Comparison of ENCODE assay signal across 28 mouse cellular contexts in the genomic region with DNA sequence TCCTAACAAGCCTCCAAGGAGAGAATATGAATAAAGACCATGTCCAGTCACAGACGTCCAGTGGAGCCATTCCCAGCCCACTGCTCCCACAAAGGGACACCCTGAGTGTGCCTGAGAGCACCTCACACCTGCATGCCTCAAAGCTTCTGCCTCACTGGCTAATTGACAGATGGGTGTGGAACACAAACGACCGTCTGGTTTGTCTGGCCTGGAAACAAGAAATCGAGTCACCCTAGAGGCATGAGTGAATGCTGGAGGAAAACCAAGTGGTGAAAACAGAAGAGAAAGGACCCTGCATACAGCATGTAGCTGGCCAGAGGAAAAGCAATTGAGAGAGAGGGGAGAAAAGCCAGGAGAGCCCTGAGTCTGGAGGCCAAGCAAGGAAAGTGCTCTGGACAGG. TPM values are rescaled to one million over a fixed set of nuclear protein-coding genes. Genes with fewer than 3 reads are reported as not detected.
DNase-seq lines count a peak whose midpoint lies in the region; ATAC-seq lines count a peak whose summit lies in the region.
"Had no signal": no experiment of that assay in that cellular context is flagged by ENCODE, and none has a peak within 500 bp of the region (broad histone marks: within the 10 kb centered on the region; RNA-seq: fewer than 3 reads in every experiment).

No protein-coding gene starts in this region.

- H3K4me3 ChIP-seq in forebrain, embryonic 14.5 days (ENCODE audit: low read depth, low read length), result no peak overlapping the region
- no peak overlapping the region for H3K4me3 ChIP-seq in forebrain, embryonic 12.5 days (replicated peaks)
- no peak overlapping the region for H3K4me3 ChIP-seq in limb, embryonic 12.5 days (replicated peaks)
- H3K4me3 ChIP-seq in limb, embryonic 10.5 days, result no peak overlapping the region
- H3K4me3 ChIP-seq: embryonic facial prominence, embryonic 12.5 days; heart, adult 2 months; layer of hippocampus, adult 2 months; liver, embryonic 12.5 days; midbrain, embryonic 10.5 days; neural tube, embryonic 15.5 days had no signal

- H3K27me3 ChIP-seq in forebrain, embryonic 14.5 days (replicated peaks; ENCODE audit: control insufficient read depth, insufficient read depth, low read length), result no peaks in the 10 kb centered on the region
- no peaks in the 10 kb centered on the region for H3K27me3 ChIP-seq in forebrain, embryonic 12.5 days
- no peaks in the 10 kb centered on the region for H3K27me3 ChIP-seq in limb, embryonic 12.5 days
- H3K27me3 ChIP-seq in limb, embryonic 10.5 days (ENCODE audit: low read depth, poor library complexity, severe bottlenecking), result no peaks in the 10 kb centered on the region
- H3K27me3 ChIP-seq: CH12.LX; embryonic facial prominence, embryonic 12.5 days; liver, embryonic 12.5 days; neural tube, embryonic 15.5 days had no signal

- no peak overlapping the region for H3K9ac ChIP-seq in forebrain, embryonic 14.5 days (ENCODE audit: low read length)
- H3K9ac ChIP-seq in forebrain, embryonic 12.5 days, result no peak overlapping the region
- no peak overlapping the region for H3K9ac ChIP-seq in limb, embryonic 12.5 days (replicated peaks)
- H3K9ac ChIP-seq: embryonic facial prominence, embryonic 12.5 days; hindbrain, embryonic 14.5 days; liver, embryonic 12.5 days; neural tube, embryonic 15.5 days had no signal

- H3K4me2 ChIP-seq in forebrain, embryonic 14.5 days (ENCODE audit: low read length), result no peak overlapping the region
- no peak overlapping the region for H3K4me2 ChIP-seq in forebrain, embryonic 12.5 days
- no peak overlapping the region for H3K4me2 ChIP-seq in limb, embryonic 12.5 days
- H3K4me2 ChIP-seq: embryonic facial prominence, embryonic 12.5 days; hindbrain, embryonic 14.5 days; liver, embryonic 12.5 days; neural tube, embryonic 15.5 days had no signal

- peak; percentile 56 for DNase-seq in forebrain, embryonic 14.5 days (ENCODE audit: low spot score)
- no peak for DNase-seq in limb, embryonic 10.5 days (ENCODE audit: low spot score)
- peak; percentile 62 for DNase-seq in fibroblast of lung, adult 2 months (ENCODE audit: low read depth)
- DNase-seq in thymus, postnatal 25 days, result no peak
- DNase-seq: adrenal gland, postnatal 10 days; B cell, adult 2 months; cerebellum, adult 9-11 months; gastrocnemius, postnatal 25 days; heart, adult 2 months; kidney, postnatal 25 days; layer of hippocampus, postnatal 36 days; lung, adult 18-20 months; lung, postnatal 10 days; right cerebral cortex, adult 18-20 months; right cerebral cortex, postnatal 4 days; thymus, postnatal 14 days had no signal

- no peaks in the 10 kb centered on the region for H3K9me3 ChIP-seq in forebrain, embryonic 14.5 days (replicated peaks; ENCODE audit: control insufficient read depth, low read length)
- no peaks in the 10 kb centered on the region for H3K9me3 ChIP-seq in forebrain, embryonic 12.5 days
- no peaks in the 10 kb centered on the region for H3K9me3 ChIP-seq in limb, embryonic 12.5 days
- H3K9me3 ChIP-seq in limb, embryonic 10.5 days (replicated peaks), result no peaks in the 10 kb centered on the region
- H3K9me3 ChIP-seq: embryonic facial prominence, embryonic 12.5 days; G1E; liver, embryonic 12.5 days; midbrain, embryonic 10.5 days; neural tube, embryonic 15.5 days had no signal

- peak; percentile 43 for ATAC-seq in forebrain, embryonic 14.5 days
- no peak; the same call in 1 of the 2 replicates for ATAC-seq in forebrain, embryonic 12.5 days (ENCODE audit: low FRiP score)
- no peak for ATAC-seq in limb, embryonic 12.5 days (ENCODE audit: insufficient number of reproducible peaks, insufficient read depth, low FRiP score, low TSS enrichment, low read depth)
- no peak for ATAC-seq in inflammation-experienced regulatory T-cells, adult 6 months
- ATAC-seq: intestine, embryonic 16.5 days; liver, embryonic 12.5 days had no signal

- peaks cover 46% of the 10 kb centered on the region for H3K36me3 ChIP-seq in forebrain, embryonic 14.5 days (ENCODE audit: control insufficient read depth, insufficient read depth, low read length)
- peaks cover 36% of the 10 kb centered on the region for H3K36me3 ChIP-seq in forebrain, embryonic 12.5 days (replicated peaks)
- H3K36me3 ChIP-seq in limb, embryonic 12.5 days, result peaks cover 49% of the 10 kb centered on the region
- H3K36me3 ChIP-seq in limb, embryonic 10.5 days, result peaks cover 52% of the 10 kb centered on the region

- no peak overlapping the region for H3K27ac ChIP-seq in forebrain, embryonic 14.5 days (ENCODE audit: low read depth, low read length)
- H3K27ac ChIP-seq in forebrain, embryonic 12.5 days, result no peak overlapping the region
- peak overlapping the region; percentile 41; the same call in 1 of the 2 replicates for H3K27ac ChIP-seq in limb, embryonic 12.5 days
- H3K27ac ChIP-seq in limb, embryonic 10.5 days, result no peak overlapping the region
- H3K27ac ChIP-seq: embryonic facial prominence, embryonic 12.5 days; heart, adult 2 months; hindbrain, embryonic 14.5 days; layer of hippocampus, adult 2 months; liver, embryonic 12.5 days; midbrain, embryonic 10.5 days; neural tube, embryonic 15.5 days had no signal

- no peaks in the 10 kb centered on the region for H3K4me1 ChIP-seq in forebrain, embryonic 14.5 days (ENCODE audit: control insufficient read depth, insufficient read depth, low read length)
- H3K4me1 ChIP-seq in forebrain, embryonic 12.5 days, result no peaks in the 10 kb centered on the region
- H3K4me1 ChIP-seq in limb, embryonic 12.5 days (replicated peaks), result no peaks in the 10 kb centered on the region; the same call in 1 of the 2 replicates
- H3K4me1 ChIP-seq in limb, embryonic 10.5 days, result peaks cover 21% of the 10 kb centered on the region
- H3K4me1 ChIP-seq: embryonic facial prominence, embryonic 12.5 days; liver, embryonic 12.5 days; neural tube, embryonic 15.5 days had no signal

- 31% methylated on average over 4 of the region's 4 CpGs for WGBS in forebrain, embryonic 14.5 days
- WGBS in forebrain, embryonic 12.5 days, result 51% methylated on average over 4 of the region's 4 CpGs
- WGBS in limb, embryonic 12.5 days, result 26% methylated on average over 4 of the region's 4 CpGs
- WGBS in limb, embryonic 10.5 days, result 39% methylated on average over 4 of the region's 4 CpGs

RNA-seq across cellular contexts. Expression of a gene that starts 53.5 kb away (rescaled TPM):
- polyA plus RNA-seq in forebrain, embryonic 14.5 days (2014; fragmentation: Nextera tagmentation; extraction: Ambion mirVana), result 11.6 and 15.1 TPM in 2 replicates
- polyA plus RNA-seq in forebrain, embryonic 12.5 days (2016; fragmentation: Nextera tagmentation; extraction: Ambion mirVana), result 10.4 and 11.1 TPM in 2 replicates
- polyA plus RNA-seq in limb, embryonic 12.5 days (2016; fragmentation: Nextera tagmentation; extraction: Ambion mirVana), result 6.5 and 6.7 TPM in 2 replicates
- 5.1 and 7.2 TPM in 2 replicates for polyA plus RNA-seq in limb, embryonic 10.5 days (2016; fragmentation: Nextera tagmentation; extraction: Ambion mirVana)
- 10 to 100 TPM in 2 of 3 experiments, 1 to 10 TPM in 1; 9.4 to 29.1 (median 16.7) TPM for polyA plus RNA-seq in inflammation-experienced regulatory T-cells, adult 6 months (2017; shearing (Covaris generic))

Comparison
In these comparisons a context has a peak if more than half of its experiments do, and no peak if none do; other contexts are left out.
1. DNase-seq: peak in forebrain, embryonic 14.5 days (single experiment) and fibroblast of lung, adult 2 months (single experiment); none in limb, embryonic 10.5 days (single experiment) and thymus, postnatal 25 days (single experiment).